Mouse (Mus musculus): Measurements from ENCODE around the gene Gm3250. TPM values are rescaled to one million over a fixed set of nuclear protein-coding genes. Genes with fewer than 3 reads are reported as not detected.

Gene Gm3250
- polyA plus RNA-seq, 1 experiment from 2014 or later: not detected

GRCm38 (mm10) chr10:77738929-77739328 is 43.4 kb downstream of the Gm3250 start:
- WGBS (ENCODE audit: insufficient replicate concordance): 56% methylated on average over 4 of the region's 4 CpGs
- Histone ChIP-seq H3K4me1 (ENCODE audit: insufficient read depth) (no peaks in the 10 kb centered on the region), H3K9me3 (ENCODE audit: low read length) (peaks cover 4% of the 10 kb centered on the region; the same call in 1 of the 2 replicates), H3K27me3 (ENCODE audit: insufficient read depth, low read length) (no peaks in the 10 kb centered on the region), H3K36me3 (replicated peaks; ENCODE audit: insufficient read depth, low read length) (no peaks in the 10 kb centered on the region), H3K4me2 (ENCODE audit: low read depth, low read length) (no peak overlapping the region), H3K9ac (replicated peaks) (no peak overlapping the region), H3K27ac (ENCODE audit: low read depth) (no peak overlapping the region), H3K4me3 (ENCODE audit: low read depth, low read length) (no peak overlapping the region)
- ATAC-seq (no peak), DNase-seq (no peak)
- TF ChIP-seq EP300 (IDR thresholded peaks at IDR 0.05; ENCODE audit: low read depth) (no peak), CTCF (IDR thresholded peaks at IDR 0.05; ENCODE audit: low read depth) (no peak)

- DNase-seq (no peak), ATAC-seq (no peak)
- TF ChIP-seq EP300 (IDR thresholded peaks at IDR 0.05; ENCODE audit: low read depth) (no peak), CTCF (IDR thresholded peaks at IDR 0.05; ENCODE audit: low read depth) (no peak)
- no peak overlapping the region for H3K4me2 ChIP-seq (ENCODE audit: low read depth, low read length)
- H3K9me3 ChIP-seq (ENCODE audit: low read length): peaks cover 4% of the 10 kb centered on the region; the same call in 1 of the 2 replicates
- H3K27ac ChIP-seq (ENCODE audit: low read depth): no peak overlapping the region
- H3K27me3 ChIP-seq (ENCODE audit: insufficient read depth, low read length): no peaks in the 10 kb centered on the region
- H3K4me1 ChIP-seq (ENCODE audit: insufficient read depth): no peaks in the 10 kb centered on the region
- H3K9ac ChIP-seq (replicated peaks): no peak overlapping the region
- WGBS (ENCODE audit: insufficient replicate concordance): 81% methylated on average over 1 of the region's 1 CpGs
- no peaks in the 10 kb centered on the region for H3K36me3 ChIP-seq (replicated peaks; ENCODE audit: insufficient read depth, low read length)
- H3K4me3 ChIP-seq (ENCODE audit: low read depth, low read length): no peak overlapping the region
Measured at GRCm38 (mm10) chr10:77735928-77736327, 46.4 kb downstream of the Gm3250 start.

Other genes with a start within 250 kb of the Gm3250 start
- gene Pttg1ip, start 200.8 kb downstream of the Gm3250 start, polyA plus RNA-seq (2015; fragmentation: Nextera tagmentation; extraction: Ambion mirVana): 126 and 129 TPM in 2 replicates
- gene Sumo3, start 176.4 kb downstream of the Gm3250 start, polyA plus RNA-seq (2015; fragmentation: Nextera tagmentation; extraction: Ambion mirVana): 105 and 111 TPM in 2 replicates
- gene Gm49325, start 176.3 kb downstream of the Gm3250 start, polyA plus RNA-seq (2015; fragmentation: Nextera tagmentation; extraction: Ambion mirVana): 8.4 and 13.3 TPM in 2 replicates
- gene Ube2g2, start 160.3 kb downstream of the Gm3250 start, polyA plus RNA-seq (2015; fragmentation: Nextera tagmentation; extraction: Ambion mirVana): 37.4 and 40.4 TPM in 2 replicates
- 0.06 TPM in 1 of 2 replicates, not detected in the other for gene Tspear, start 96.0 kb downstream of the Gm3250 start, polyA plus RNA-seq (2015; fragmentation: Nextera tagmentation; extraction: Ambion mirVana)
- not detected in 2 replicates for gene Gm19402, start 91.8 kb downstream of the Gm3250 start, polyA plus RNA-seq (2015; fragmentation: Nextera tagmentation; extraction: Ambion mirVana)
- gene Gm9508, start 85.3 kb downstream of the Gm3250 start, polyA plus RNA-seq (2015; fragmentation: Nextera tagmentation; extraction: Ambion mirVana): not detected in 2 replicates
- gene Gm10272, start 75.9 kb downstream of the Gm3250 start, polyA plus RNA-seq (2015; fragmentation: Nextera tagmentation; extraction: Ambion mirVana): not detected in 2 replicates
- not detected in 2 replicates for gene Gm10024, start 71.1 kb downstream of the Gm3250 start, polyA plus RNA-seq (2015; fragmentation: Nextera tagmentation; extraction: Ambion mirVana)
- gene Gm10142, start 66.7 kb downstream of the Gm3250 start, polyA plus RNA-seq (2015; fragmentation: Nextera tagmentation; extraction: Ambion mirVana): not detected in 2 replicates
- not detected in 2 replicates for gene Krtap12-1, start 61.9 kb downstream of the Gm3250 start, polyA plus RNA-seq (2015; fragmentation: Nextera tagmentation; extraction: Ambion mirVana)
- gene Gm10100, start 56.1 kb downstream of the Gm3250 start, polyA plus RNA-seq (2015; fragmentation: Nextera tagmentation; extraction: Ambion mirVana): not detected in 2 replicates
- not detected in 2 replicates for gene Gm18596, start 39.9 kb downstream of the Gm3250 start, polyA plus RNA-seq (2015; fragmentation: Nextera tagmentation; extraction: Ambion mirVana)
- gene Gm9736, start 31.2 kb downstream of the Gm3250 start, polyA plus RNA-seq (2015; fragmentation: Nextera tagmentation; extraction: Ambion mirVana): not detected in 2 replicates
- not detected in 2 replicates for gene Gm3233, start 22.9 kb downstream of the Gm3250 start, polyA plus RNA-seq (2015; fragmentation: Nextera tagmentation; extraction: Ambion mirVana)
- gene Gm3238, start 11.2 kb downstream of the Gm3250 start, polyA plus RNA-seq (2015; fragmentation: Nextera tagmentation; extraction: Ambion mirVana): not detected in 2 replicates
- gene Gm7138, start 5.6 kb downstream of the Gm3250 start, polyA plus RNA-seq (2015; fragmentation: Nextera tagmentation; extraction: Ambion mirVana): not detected in 2 replicates
- gene Gm7137, start 5.7 kb upstream of the Gm3250 start, polyA plus RNA-seq (2015; fragmentation: Nextera tagmentation; extraction: Ambion mirVana): not detected in 2 replicates
- gene Gm9639, start 12.5 kb upstream of the Gm3250 start, polyA plus RNA-seq (2015; fragmentation: Nextera tagmentation; extraction: Ambion mirVana): not detected in 2 replicates
- not detected in 2 replicates for gene Gm19668, start 16.6 kb upstream of the Gm3250 start, polyA plus RNA-seq (2015; fragmentation: Nextera tagmentation; extraction: Ambion mirVana)
- not detected in 2 replicates for gene Gm9507, start 29.3 kb upstream of the Gm3250 start, polyA plus RNA-seq (2015; fragmentation: Nextera tagmentation; extraction: Ambion mirVana)
- gene Gm2696, start 32.1 kb upstream of the Gm3250 start, polyA plus RNA-seq (2015; fragmentation: Nextera tagmentation; extraction: Ambion mirVana): not detected in 2 replicates
- not detected in 2 replicates for gene Krtap10-4, start 44.6 kb upstream of the Gm3250 start, polyA plus RNA-seq (2015; fragmentation: Nextera tagmentation; extraction: Ambion mirVana)
- not detected in 2 replicates for gene Krtap10-10, start 53.4 kb upstream of the Gm3250 start, polyA plus RNA-seq (2015; fragmentation: Nextera tagmentation; extraction: Ambion mirVana)
- gene Gm36176, start 64.3 kb upstream of the Gm3250 start, polyA plus RNA-seq (2015; fragmentation: Nextera tagmentation; extraction: Ambion mirVana): not detected in 2 replicates
- gene Gm10318, start 70.3 kb upstream of the Gm3250 start, polyA plus RNA-seq (2015; fragmentation: Nextera tagmentation; extraction: Ambion mirVana): not detected in 2 replicates
- gene Gm3285, start 79.4 kb upstream of the Gm3250 start, polyA plus RNA-seq (2015; fragmentation: Nextera tagmentation; extraction: Ambion mirVana): not detected in 2 replicates
- 24.4 and 26.6 TPM in 2 replicates for gene Lrrc3, start 120.0 kb upstream of the Gm3250 start, polyA plus RNA-seq (2015; fragmentation: Nextera tagmentation; extraction: Ambion mirVana)
- 1.5 and 1.7 TPM in 2 replicates for gene Trpm2, start 188.0 kb upstream of the Gm3250 start, polyA plus RNA-seq (2015; fragmentation: Nextera tagmentation; extraction: Ambion mirVana)
- 4.0 and 4.4 TPM in 2 replicates for gene 1810043G02Rik, start 196.0 kb upstream of the Gm3250 start, polyA plus RNA-seq (2015; fragmentation: Nextera tagmentation; extraction: Ambion mirVana)
- gene Pfkl, start 227.5 kb upstream of the Gm3250 start, polyA plus RNA-seq (2015; fragmentation: Nextera tagmentation; extraction: Ambion mirVana): 23.5 and 31.3 TPM in 2 replicates

Data from liver, postnatal 0 days (tissue).